Mouse (Mus musculus): ENCODE results near the gene Slc38a6. TPM values are rescaled to one million over a fixed set of nuclear protein-coding genes. Genes with fewer than 3 reads are reported as not detected.

Slc38a6 gene
- total and polyA plus RNA-seq, 2 experiments = 8.6 to 11.2 TPM

DNA sequence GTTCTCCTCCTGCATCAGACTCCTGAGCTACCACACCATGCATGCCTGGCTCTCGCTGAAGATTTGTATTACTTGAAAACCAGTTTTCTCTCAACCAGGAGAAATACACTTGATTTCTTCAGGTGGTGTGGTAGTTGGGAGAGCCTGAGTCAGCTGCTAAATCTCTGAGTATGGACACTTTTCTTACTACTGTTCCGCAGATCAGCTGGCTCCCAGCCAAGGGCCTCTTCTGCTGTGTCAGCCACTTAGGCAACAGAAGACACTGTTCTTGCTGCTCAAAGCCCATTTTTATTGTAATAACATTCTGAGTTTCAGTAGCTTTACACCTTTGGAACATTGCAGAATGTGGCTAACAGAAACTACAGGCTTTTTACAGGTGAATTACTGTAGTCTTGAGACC is 72.1 kb downstream of the Slc38a6 start:
- Histone ChIP-seq H3K36me3 (ENCODE audit: control insufficient read depth, insufficient read depth, low read length) (no peaks in the 10 kb centered on the region), H3K79me2 (ENCODE audit: control insufficient read depth, insufficient read depth, low read length) (no peaks in the 10 kb centered on the region), H3K9ac (ENCODE audit: low read depth, low read length) (no peak overlapping the region), H3K4me3 (ENCODE audit: insufficient read depth, low read depth, low read length) (no peak overlapping the region), H3K4me1 (ENCODE audit: control insufficient read depth, insufficient read depth, low read length) (peaks cover 3% of the 10 kb centered on the region; the same call in 1 of the 2 replicates), H3K27me3 (ENCODE audit: control insufficient read depth, insufficient read depth, low read length) (no peaks in the 10 kb centered on the region), H3K27ac (replicated peaks; ENCODE audit: insufficient read depth, low read depth, low read length) (no peak overlapping the region)
- whole genome bisulfite sequencing = 82% methylated on average over 2 of the region's 2 CpGs
- no peak for TF ChIP-seq POLR2A (IDR thresholded peaks at IDR 0.05; ENCODE audit: extremely low read depth, insufficient read depth, low read length)
- TF ChIP-seq CTCF (IDR thresholded peaks at IDR 0.05; ENCODE audit: low read depth, low read length) = no peak
- DNase-seq (ENCODE audit: extremely low read depth, low read depth, low spot score) = no peak

DNA sequence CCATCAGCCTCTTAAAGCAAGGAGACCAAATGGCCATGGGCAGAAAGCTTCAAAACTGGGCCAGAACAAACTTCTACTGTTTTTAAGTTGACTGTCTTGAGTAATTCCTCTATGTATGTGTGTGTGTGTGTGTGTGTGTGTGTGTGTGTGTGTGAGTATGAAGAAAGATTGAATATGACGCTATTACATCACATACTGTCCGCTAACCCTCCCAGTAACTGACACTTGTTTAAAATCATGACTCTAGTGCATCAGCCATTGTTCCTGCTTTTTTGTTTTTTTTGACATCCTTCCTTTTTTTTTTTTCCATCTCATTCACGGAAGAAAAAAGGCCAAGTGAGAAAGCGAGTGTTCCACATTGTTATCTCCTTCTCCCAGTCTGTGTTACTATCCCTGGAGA is 72.9 kb downstream of the Slc38a6 start:
- DNase-seq (ENCODE audit: extremely low read depth, low read depth, low spot score) = no peak
- TF ChIP-seq POLR2A (IDR thresholded peaks at IDR 0.05; ENCODE audit: extremely low read depth, insufficient read depth, low read length) (no peak), CTCF (IDR thresholded peaks at IDR 0.05; ENCODE audit: low read depth, low read length) (no peak)
- Histone ChIP-seq H3K9ac (ENCODE audit: low read depth, low read length) (no peak overlapping the region), H3K79me2 (ENCODE audit: control insufficient read depth, insufficient read depth, low read length) (no peaks in the 10 kb centered on the region), H3K4me1 (ENCODE audit: control insufficient read depth, insufficient read depth, low read length) (no peaks in the 10 kb centered on the region), H3K36me3 (ENCODE audit: control insufficient read depth, insufficient read depth, low read length) (no peaks in the 10 kb centered on the region), H3K27me3 (ENCODE audit: control insufficient read depth, insufficient read depth, low read length) (no peaks in the 10 kb centered on the region), H3K27ac (replicated peaks; ENCODE audit: insufficient read depth, low read depth, low read length) (no peak overlapping the region), H3K4me3 (ENCODE audit: insufficient read depth, low read depth, low read length) (no peak overlapping the region)
- 79% methylated on average over 4 of the region's 4 CpGs for WGBS

DNA sequence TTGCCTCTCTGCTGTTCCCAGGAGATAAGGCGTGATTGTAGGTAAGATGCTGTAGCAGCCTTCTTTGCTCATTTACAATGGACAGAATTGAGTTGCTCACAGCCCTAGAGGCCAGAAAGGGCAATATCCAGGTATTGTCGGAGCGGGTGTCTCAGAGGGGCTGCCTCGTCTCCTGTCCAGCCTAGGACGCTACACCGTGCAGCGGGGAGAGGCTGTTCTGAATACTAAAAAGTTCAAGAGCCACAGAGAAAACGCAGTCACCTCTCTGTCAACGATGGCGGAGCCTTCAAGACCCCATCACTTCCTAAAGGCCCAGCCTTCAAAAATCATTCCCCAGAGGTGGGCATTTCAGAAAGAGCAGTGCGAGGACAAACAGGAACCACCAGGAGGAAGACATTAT is 74.6 kb downstream of the Slc38a6 start:
- Histone ChIP-seq H3K27me3 (ENCODE audit: control insufficient read depth, insufficient read depth, low read length) (no peaks in the 10 kb centered on the region), H3K4me3 (ENCODE audit: insufficient read depth, low read depth, low read length) (no peak overlapping the region), H3K9ac (ENCODE audit: low read depth, low read length) (no peak overlapping the region), H3K27ac (replicated peaks; ENCODE audit: insufficient read depth, low read depth, low read length) (no peak overlapping the region), H3K4me1 (ENCODE audit: control insufficient read depth, insufficient read depth, low read length) (no peaks in the 10 kb centered on the region), H3K79me2 (ENCODE audit: control insufficient read depth, insufficient read depth, low read length) (no peaks in the 10 kb centered on the region), H3K36me3 (ENCODE audit: control insufficient read depth, insufficient read depth, low read length) (no peaks in the 10 kb centered on the region)
- TF ChIP-seq POLR2A (IDR thresholded peaks at IDR 0.05; ENCODE audit: extremely low read depth, insufficient read depth, low read length) = no peak
- TF ChIP-seq CTCF (IDR thresholded peaks at IDR 0.05; ENCODE audit: low read depth, low read length) = no peak
- no peak for DNase-seq (ENCODE audit: extremely low read depth, low read depth, low spot score)
- WGBS = 89% methylated on average over 11 of the region's 11 CpGs

DNA sequence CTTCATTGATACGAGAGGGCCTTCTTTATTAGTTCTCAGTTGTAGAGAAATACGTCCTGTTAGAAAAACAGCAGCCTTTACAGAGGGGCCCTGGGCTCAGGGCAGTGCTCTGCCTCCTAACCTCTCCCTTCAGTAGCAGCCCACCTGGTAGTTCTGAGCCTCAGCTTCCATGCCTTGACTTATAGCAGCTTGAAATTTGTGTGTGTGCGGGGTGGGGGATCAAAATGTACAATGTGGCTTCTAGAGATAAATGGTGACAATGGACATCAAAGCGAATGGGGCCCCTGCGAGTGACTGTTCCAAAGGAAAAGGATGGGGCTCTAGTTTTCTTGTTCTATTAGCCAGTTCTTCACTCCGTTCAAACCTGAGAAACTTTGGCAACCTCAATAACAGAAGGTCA is 76.8 kb downstream of the Slc38a6 start:
- H3K79me2 ChIP-seq (ENCODE audit: control insufficient read depth, insufficient read depth, low read length) = no peaks in the 10 kb centered on the region
- H3K4me3 ChIP-seq (ENCODE audit: insufficient read depth, low read depth, low read length) = no peak overlapping the region
- no peak for DNase-seq (ENCODE audit: extremely low read depth, low read depth, low spot score)
- H3K36me3 ChIP-seq (ENCODE audit: control insufficient read depth, insufficient read depth, low read length) = no peaks in the 10 kb centered on the region
- no peaks in the 10 kb centered on the region for H3K27me3 ChIP-seq (ENCODE audit: control insufficient read depth, insufficient read depth, low read length)
- H3K27ac ChIP-seq (replicated peaks; ENCODE audit: insufficient read depth, low read depth, low read length) = no peak overlapping the region
- WGBS = 85% methylated on average over 6 of the region's 6 CpGs
- TF ChIP-seq POLR2A (IDR thresholded peaks at IDR 0.05; ENCODE audit: extremely low read depth, insufficient read depth, low read length) = no peak
- H3K9ac ChIP-seq (ENCODE audit: low read depth, low read length) = no peak overlapping the region
- H3K4me1 ChIP-seq (ENCODE audit: control insufficient read depth, insufficient read depth, low read length) = no peaks in the 10 kb centered on the region

DNA sequence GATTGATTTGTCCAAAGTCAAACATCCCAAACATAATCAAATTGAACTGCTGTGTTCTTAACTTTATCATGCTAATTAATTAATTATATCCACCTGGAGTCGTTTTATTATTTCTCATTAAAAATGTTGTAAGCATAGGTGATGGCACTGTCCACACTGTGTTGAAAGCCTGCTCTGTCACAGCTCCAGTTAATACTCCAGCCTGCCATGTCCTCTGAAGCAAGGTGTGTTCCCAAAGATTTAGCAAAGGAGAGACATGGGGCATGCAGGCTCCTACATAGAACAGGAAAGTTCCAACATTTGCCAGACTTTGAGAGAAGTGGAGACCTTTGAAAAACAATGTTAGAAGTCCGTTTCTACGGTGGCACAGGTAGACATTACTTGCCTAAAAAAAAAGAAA is 77.4 kb downstream of the Slc38a6 start:
- TF ChIP-seq POLR2A (IDR thresholded peaks at IDR 0.05; ENCODE audit: extremely low read depth, insufficient read depth, low read length) (no peak), CTCF (IDR thresholded peaks at IDR 0.05; ENCODE audit: low read depth, low read length) (no peak)
- Histone ChIP-seq H3K4me1 (ENCODE audit: control insufficient read depth, insufficient read depth, low read length) (no peaks in the 10 kb centered on the region), H3K79me2 (ENCODE audit: control insufficient read depth, insufficient read depth, low read length) (no peaks in the 10 kb centered on the region), H3K9ac (ENCODE audit: low read depth, low read length) (no peak overlapping the region), H3K27me3 (ENCODE audit: control insufficient read depth, insufficient read depth, low read length) (no peaks in the 10 kb centered on the region), H3K36me3 (ENCODE audit: control insufficient read depth, insufficient read depth, low read length) (no peaks in the 10 kb centered on the region), H3K4me3 (ENCODE audit: insufficient read depth, low read depth, low read length) (no peak overlapping the region), H3K27ac (replicated peaks; ENCODE audit: insufficient read depth, low read depth, low read length) (no peak overlapping the region)
- DNase-seq (ENCODE audit: extremely low read depth, low read depth, low spot score) = no peak
- 97% methylated on average over 3 of the region's 3 CpGs for WGBS

DNA sequence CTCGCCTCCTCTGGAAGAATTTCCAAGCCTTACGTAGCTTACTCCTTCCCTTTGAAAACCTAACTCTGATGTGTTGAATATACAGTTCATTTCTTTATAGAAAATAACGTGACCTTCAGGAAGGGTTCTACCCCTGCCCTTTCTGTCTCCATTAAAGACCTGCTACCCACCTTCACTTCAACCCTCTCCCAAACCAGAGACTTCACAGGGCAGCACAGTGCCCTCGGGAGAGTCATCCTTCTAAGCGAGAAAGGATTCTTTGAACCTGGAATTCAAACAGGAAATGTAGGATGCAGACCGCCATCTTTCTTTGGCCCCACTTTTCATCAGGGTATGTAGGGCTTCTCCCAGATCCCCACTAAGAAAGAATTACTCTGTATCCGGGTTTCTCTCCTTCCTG is 80.0 kb downstream of the Slc38a6 start:
- WGBS = 92% methylated on average over 7 of the region's 7 CpGs
- H3K27me3 ChIP-seq (ENCODE audit: control insufficient read depth, insufficient read depth, low read length) = no peaks in the 10 kb centered on the region
- H3K36me3 ChIP-seq (ENCODE audit: control insufficient read depth, insufficient read depth, low read length) = no peaks in the 10 kb centered on the region
- H3K79me2 ChIP-seq (ENCODE audit: control insufficient read depth, insufficient read depth, low read length) = no peaks in the 10 kb centered on the region
- TF ChIP-seq CTCF (IDR thresholded peaks at IDR 0.05; ENCODE audit: low read depth, low read length) (no peak), POLR2A (IDR thresholded peaks at IDR 0.05; ENCODE audit: extremely low read depth, insufficient read depth, low read length) (no peak)
- no peaks in the 10 kb centered on the region for H3K4me1 ChIP-seq (ENCODE audit: control insufficient read depth, insufficient read depth, low read length)
- DNase-seq (ENCODE audit: extremely low read depth, low read depth, low spot score) = no peak
- no peak overlapping the region for H3K9ac ChIP-seq (ENCODE audit: low read depth, low read length)
- H3K27ac ChIP-seq (replicated peaks; ENCODE audit: insufficient read depth, low read depth, low read length) = no peak overlapping the region
- H3K4me3 ChIP-seq (ENCODE audit: insufficient read depth, low read depth, low read length) = no peak overlapping the region

Measured in liver, adult 2 months (tissue).